Mouse (Mus musculus) 3T3-L1 (cell line): ENCODE data around the gene Gtf3c5.
A peak's percentile ranks its signal among the peaks of the same experiment; 100 is the strongest.

Source experiments
- DNase-seq: peaks from one replicate; pipeline ENCODE4 v3.0.0-alpha.2; 2015; ENCODE audit warnings: low read depth, low spot score

The Gtf3c5 gene

GRCm38 (mm10) chr2:28607341-28608165, 24.0 kb upstream of the Gtf3c5 start:
- no peak for DNase-seq

- DNase-seq: peak; percentile 27
Measured at GRCm38 (mm10) chr2:28606601-28607340, 23.2 kb upstream of the Gtf3c5 start.

- no peak for DNase-seq
Measured at GRCm38 (mm10) chr2:28605789-28606541, 22.4 kb upstream of the Gtf3c5 start.

- DNase-seq: no peak
Measured at GRCm38 (mm10) chr2:28603542-28603941, 20.0 kb upstream of the Gtf3c5 start.

GRCm38 (mm10) chr2:28601720-28602590, 18.4 kb upstream of the Gtf3c5 start:
- DNase-seq: no peak

- DNase-seq: no peak
Measured at GRCm38 (mm10) chr2:28599569-28599900, 16.0 kb upstream of the Gtf3c5 start.

- DNase-seq: no peak
Measured at GRCm38 (mm10) chr2:28598692-28599568, 15.4 kb upstream of the Gtf3c5 start.

- DNase-seq: no peak
Measured at GRCm38 (mm10) chr2:28597733-28598547, 14.4 kb upstream of the Gtf3c5 start.

- DNase-seq: peak; percentile 33
Measured at GRCm38 (mm10) chr2:28596998-28597397, 13.4 kb upstream of the Gtf3c5 start.

- no peak for DNase-seq
Measured at GRCm38 (mm10) chr2:28596021-28596420, 12.5 kb upstream of the Gtf3c5 start.

GRCm38 (mm10) chr2:28592809-28593208, 9.3 kb upstream of the Gtf3c5 start:
- no peak for DNase-seq

- peak; percentile 99 for DNase-seq
Measured at GRCm38 (mm10) chr2:28591479-28591878, 7.9 kb upstream of the Gtf3c5 start.

- DNase-seq: no peak
Measured at GRCm38 (mm10) chr2:28588574-28588973, 5.0 kb upstream of the Gtf3c5 start.

GRCm38 (mm10) chr2:28585730-28586129, 2.2 kb upstream of the Gtf3c5 start:
- no peak for DNase-seq

GRCm38 (mm10) chr2:28585043-28585571, 1.6 kb upstream of the Gtf3c5 start:
- peak; percentile 90 for DNase-seq

- peak; percentile 94 for DNase-seq
Measured at GRCm38 (mm10) chr2:28582647-28583353, 751 bp downstream of the Gtf3c5 start.

- peak; percentile 32 for DNase-seq
Measured at GRCm38 (mm10) chr2:28578003-28578402, 5.5 kb downstream of the Gtf3c5 start.

- DNase-seq: peak; percentile 74
Measured at GRCm38 (mm10) chr2:28576815-28577214, 6.7 kb downstream of the Gtf3c5 start.
